Mouse (Mus musculus) cerebellum, adult 2 months (tissue): ENCODE measurements at regions not wholly inside any gene's neighbourhood (a gene's known extent, or its start where the extent isn't known, plus 50 kb on each side); places are given as distances from the start of the nearest gene placed in this dataset.

Experiments used
- CTCF ChIP-seq: fragments of 200-500 bp; IDR thresholded peaks from 2 replicates; pipeline ENCODE4 v1.5.1; 2011; ENCODE audit warnings: low read depth, mild to moderate bottlenecking, control low read depth, low read length, moderate library complexity, borderline replicate concordance; ENCODE audit not compliant: insufficient read depth
- POLR2A ChIP-seq: fragments of 200-500 bp; IDR thresholded peaks from 2 replicates; pipeline ENCODE4 v1.6.1; 2011; ENCODE audit warnings: low read length, control low read depth, borderline replicate concordance; ENCODE audit not compliant: insufficient read depth

GRCm38 (mm10) chr5:35177332-35177731 is 71.8 kb upstream of the Lrpap1 start:
- TF ChIP-seq CTCF (peak; percentile 61), POLR2A (no peak)
